Mouse (Mus musculus): Measurements from ENCODE around the gene Hira. TPM values are rescaled to one million over a fixed set of nuclear protein-coding genes. Genes with fewer than 3 reads are reported as not detected.
"Not testable (repeated sequence)": the region's sequence is repeated elsewhere in the genome, so short reads cannot be mapped to it uniquely, and the experiment has no call there.

Hira gene
- total RNA-seq, 2 experiments from 2014 or later: 20.0 to 24.9 TPM

- DNase-seq: peak; percentile 27 to 42
- intact Hi-C loops (cut with DNase I): no loop called here
Measured at GRCm38 (mm10) chr16:18896429-18896828, 19.6 kb downstream of the Hira start.

GRCm38 (mm10) chr16:18905648-18906047, 28.8 kb downstream of the Hira start:
- intact Hi-C loops (cut with DNase I): no loop called here
- DNase-seq: no peak

GRCm38 (mm10) chr16:18916064-18916463, 39.2 kb downstream of the Hira start:
- no peak for DNase-seq
- intact Hi-C loops (cut with DNase I): no loop called here

GRCm38 (mm10) chr16:18921771-18922170, 44.9 kb downstream of the Hira start:
- intact Hi-C loops (cut with DNase I): no loop called here
- no peak for DNase-seq

- intact Hi-C loops (cut with DNase I): no loop called here
Measured at GRCm38 (mm10) chr16:18927963-18928362, 51.1 kb downstream of the Hira start.

GRCm38 (mm10) chr16:18938321-18939082, 61.7 kb downstream of the Hira start:
- no peak for DNase-seq
- intact Hi-C loops (cut with DNase I): no loop called here

More at GRCm38 (mm10) chr16:18927963-18928362, 51.1 kb downstream of the Hira start:
- no peak for DNase-seq

GRCm38 (mm10) chr16:18943906-18944305, 67.1 kb downstream of the Hira start:
- intact Hi-C loops (cut with DNase I): no loop called here
- DNase-seq: no peak

- DNase-seq: no peak
- intact Hi-C loops (cut with DNase I): no loop called here
Measured at GRCm38 (mm10) chr16:18948941-18949340, 72.1 kb downstream of the Hira start.

GRCm38 (mm10) chr16:18950351-18950750, 73.5 kb downstream of the Hira start:
- intact Hi-C loops (cut with DNase I): no loop called here
- DNase-seq: no peak

GRCm38 (mm10) chr16:18952813-18953212, 76.0 kb downstream of the Hira start:
- no peak for DNase-seq
- intact Hi-C loops (cut with DNase I): no loop called here

- intact Hi-C loops (cut with DNase I): no loop called here
- no peak for DNase-seq
Measured at GRCm38 (mm10) chr16:18955070-18955469, 78.2 kb downstream of the Hira start.

- no peak for DNase-seq
- intact Hi-C loops (cut with DNase I): no loop called here
Measured at GRCm38 (mm10) chr16:18963486-18963885, 86.6 kb downstream of the Hira start.

- intact Hi-C loops (cut with DNase I): no loop called here
- no peak for DNase-seq
Measured at GRCm38 (mm10) chr16:18969420-18970128, 92.7 kb downstream of the Hira start.

GRCm38 (mm10) chr16:18970837-18971236, 94.0 kb downstream of the Hira start:
- DNase-seq: no peak
- intact Hi-C loops (cut with DNase I): no loop called here

GRCm38 (mm10) chr16:18975665-18976064, 98.8 kb downstream of the Hira start:
- intact Hi-C loops (cut with DNase I); DNase-seq: not testable (repeated sequence)

GRCm38 (mm10) chr16:18976315-18976714, 99.5 kb downstream of the Hira start:
- no peak for DNase-seq
- intact Hi-C loops (cut with DNase I): no loop called here

- DNase-seq: no peak
- intact Hi-C loops (cut with DNase I): no loop called here
Measured at GRCm38 (mm10) chr16:18986381-18986780, 109.5 kb downstream of the Hira start.

- no peak for DNase-seq
- intact Hi-C loops (cut with DNase I): no loop called here
Measured at GRCm38 (mm10) chr16:18986860-18987259, 110.0 kb downstream of the Hira start.

- DNase-seq; intact Hi-C loops (cut with DNase I): not testable (repeated sequence)
Measured at GRCm38 (mm10) chr16:19002610-19003389, 126.0 kb downstream of the Hira start.

GRCm38 (mm10) chr16:19003757-19004156, 126.9 kb downstream of the Hira start:
- intact Hi-C loops (cut with DNase I): no loop called here

GRCm38 (mm10) chr16:19005298-19005697, 128.5 kb downstream of the Hira start:
- no peak for DNase-seq
- intact Hi-C loops (cut with DNase I): no loop called here

More at GRCm38 (mm10) chr16:19003757-19004156, 126.9 kb downstream of the Hira start:
- DNase-seq: no peak
